Mouse (Mus musculus) stomach, embryonic 16.5 days (tissue): Measurements from ENCODE around the gene Wdr27. TPM values are rescaled to one million over a fixed set of nuclear protein-coding genes. Genes with fewer than 3 reads are reported as not detected.
"Not testable (repeated sequence)": the region's sequence is repeated elsewhere in the genome, so short reads cannot be mapped to it uniquely, and the experiment has no call there.

Experiments used
- ATAC-seq: fragments of 200-750 bp; cut with Nextera tagmentation; 2 replicates; pipeline ENCODE4 v1.8.0; 2017; ENCODE audit warnings: moderate number of reproducible peaks, moderate TSS enrichment; ENCODE audit not compliant: insufficient read depth, low FRiP score
- H3K27ac ChIP-seq: fragments of 300-500 bp; sonication (generic); 2 replicates; pipeline ENCODE4 v1.5.1; 2014; ENCODE audit warnings: low read length
- H3K27me3 ChIP-seq: fragments of 300-500 bp; sonication (generic); 2 replicates; pipeline ENCODE4 v1.6.1; 2014; ENCODE audit warnings: low read length, control low read depth, mixed read lengths; ENCODE audit not compliant: control insufficient read depth, insufficient read depth
- H3K36me3 ChIP-seq: fragments of 300-500 bp; sonication (generic); 2 replicates; pipeline ENCODE4 v1.6.1; 2014; ENCODE audit warnings: low read length; ENCODE audit not compliant: control insufficient read depth, insufficient read depth
- H3K4me1 ChIP-seq: fragments of 300-500 bp; sonication (generic); 2 replicates; pipeline ENCODE4 v1.6.1; 2014; ENCODE audit warnings: low read length, control low read depth, mixed read lengths; ENCODE audit not compliant: control insufficient read depth, insufficient read depth
- H3K4me2 ChIP-seq: fragments of 300-500 bp; sonication (generic); 2 replicates; pipeline ENCODE4 v1.6.1; 2014; ENCODE audit warnings: low read depth, low read length, mixed read lengths
- H3K4me3 ChIP-seq: fragments of 300-500 bp; sonication (generic); replicated peaks from 2 replicates; pipeline ENCODE4 v1.5.1; 2014; ENCODE audit warnings: mild to moderate bottlenecking, low read length
- H3K9ac ChIP-seq: fragments of 300-500 bp; sonication (generic); 2 replicates; pipeline ENCODE4 v1.6.1; 2014; ENCODE audit warnings: low read length
- H3K9me3 ChIP-seq: fragments of 300-500 bp; sonication (generic); replicated peaks from 2 replicates; pipeline ENCODE4 v1.6.1; 2016; ENCODE audit warnings: low read length, control low read depth; ENCODE audit not compliant: control insufficient read depth
- WGBS: fragments of 180-500 bp; shearing (Covaris S2); extraction: QIAGEN DNeasy Blood & Tissue Kit; methylation state at CpG from one replicate; pipeline ENCODE4 v1.1.7; 2014; 5-methylcytosine and 5-hydroxymethylcytosine counted together
- polyA plus RNA-seq: library from polyadenylated mRNA; unstranded; fragments of >200 nt; fragmentation: Nextera tagmentation; extraction: Ambion mirVana; gene quantifications from 2 replicates; pipeline ENCODE4 v1.2.1, GENCODE M21; 2015

Gene Wdr27
- polyA plus RNA-seq, 1 experiment from 2014 or later = 6.2 TPM

DNA sequence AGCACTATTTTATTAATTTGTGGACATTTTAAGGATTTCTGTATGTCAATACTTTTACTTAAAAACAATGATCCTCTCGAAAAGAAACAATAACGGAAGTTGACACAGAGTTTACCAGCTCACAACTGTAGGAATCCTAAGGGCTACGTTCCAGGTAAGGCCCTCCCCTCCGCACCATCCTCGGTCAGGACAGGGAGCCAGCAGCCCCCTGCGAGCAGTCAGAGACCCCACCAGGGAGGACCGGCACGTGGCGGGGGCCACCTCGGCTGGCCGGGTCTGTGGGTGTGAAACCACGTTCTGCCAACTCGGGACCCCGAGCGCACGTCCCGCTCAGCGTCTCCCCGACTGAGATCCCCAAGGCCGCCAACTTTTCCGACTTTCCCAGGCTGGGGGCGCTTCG, 17.6 kb upstream of the Wdr27 start:
- Histone ChIP-seq H3K27me3 (no peaks in the 10 kb centered on the region), H3K9me3 (no peaks in the 10 kb centered on the region), H3K4me3 (peak overlapping the region; percentile 78), H3K9ac (peak overlapping the region; percentile 84), H3K27ac (no peak overlapping the region), H3K4me2 (peak overlapping the region; percentile 80), H3K36me3 (no peaks in the 10 kb centered on the region), H3K4me1 (peaks cover 3% of the 10 kb centered on the region)
- ATAC-seq = peak; percentile 3; the same call in 1 of the 2 replicates
- WGBS = 0% methylated on average over 18 of the region's 23 CpGs

DNA sequence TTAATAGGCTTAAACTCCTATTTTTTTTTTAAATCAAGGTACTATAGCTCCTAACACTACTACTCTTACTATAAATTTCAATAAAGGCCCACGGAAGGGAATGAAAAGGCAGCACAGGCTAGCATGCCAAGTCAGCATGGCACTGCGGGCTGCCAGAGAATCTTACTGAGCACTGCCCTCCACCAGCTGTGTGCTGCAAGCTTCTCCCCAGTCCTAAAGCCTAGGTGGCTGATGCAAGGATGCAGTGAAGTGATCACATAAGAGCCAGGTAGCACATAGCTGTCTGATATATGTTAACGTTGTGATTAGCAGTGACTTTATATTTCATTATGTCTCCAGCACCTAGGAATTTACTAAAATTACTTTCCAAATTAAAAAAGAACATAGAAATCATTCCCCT, 17.0 kb upstream of the Wdr27 start:
- no peaks in the 10 kb centered on the region for H3K9me3 ChIP-seq
- H3K9ac ChIP-seq = peak overlapping the region; percentile 65
- H3K27me3 ChIP-seq = no peaks in the 10 kb centered on the region
- peak overlapping the region; percentile 62 for H3K4me2 ChIP-seq
- H3K4me3 ChIP-seq = peak overlapping the region; percentile 39
- 22% methylated on average over 3 of the region's 3 CpGs for WGBS
- no peak overlapping the region for H3K27ac ChIP-seq
- peaks cover 3% of the 10 kb centered on the region for H3K4me1 ChIP-seq
- no peak for ATAC-seq
- no peaks in the 10 kb centered on the region for H3K36me3 ChIP-seq

DNA sequence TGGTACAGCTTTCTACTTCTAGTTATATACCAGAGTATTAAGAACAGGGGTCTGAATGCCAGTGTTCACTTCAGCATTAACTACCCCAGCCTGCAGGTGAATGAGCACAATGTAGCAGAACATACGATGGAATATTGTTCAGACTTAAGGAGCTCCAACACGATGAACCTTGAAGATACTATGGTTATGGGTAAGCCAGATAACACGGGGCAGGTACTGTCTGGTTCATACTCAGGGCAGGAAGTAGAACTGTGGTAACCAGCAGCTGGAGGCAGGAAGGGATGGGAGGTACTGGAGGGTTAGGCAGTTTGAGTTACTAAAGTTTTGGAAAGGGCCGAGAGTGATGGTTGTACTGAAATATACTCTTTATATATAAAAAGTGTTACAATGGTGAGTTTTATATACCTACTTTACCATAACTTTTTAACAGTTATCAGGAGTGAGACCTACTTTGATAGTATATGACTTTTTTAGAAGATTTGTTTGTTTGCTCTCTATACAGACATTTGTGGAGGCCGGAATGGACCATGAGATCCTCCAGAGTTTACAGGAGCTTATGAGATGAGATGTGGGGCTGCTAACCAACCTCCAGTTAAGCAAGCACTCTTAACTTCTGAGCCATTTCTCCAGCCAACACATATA, 15.8 kb upstream of the Wdr27 start:
- Histone ChIP-seq H3K9ac (no peak overlapping the region), H3K4me3 (no peak overlapping the region), H3K36me3 (peaks cover 4% of the 10 kb centered on the region; the same call in 1 of the 2 replicates), H3K27ac (no peak overlapping the region), H3K4me2 (no peak overlapping the region), H3K9me3 (no peaks in the 10 kb centered on the region), H3K4me1 (peaks cover 3% of the 10 kb centered on the region), H3K27me3 (no peaks in the 10 kb centered on the region)
- no peak for ATAC-seq
- WGBS = 82% methylated on average over 5 of the region's 5 CpGs

DNA sequence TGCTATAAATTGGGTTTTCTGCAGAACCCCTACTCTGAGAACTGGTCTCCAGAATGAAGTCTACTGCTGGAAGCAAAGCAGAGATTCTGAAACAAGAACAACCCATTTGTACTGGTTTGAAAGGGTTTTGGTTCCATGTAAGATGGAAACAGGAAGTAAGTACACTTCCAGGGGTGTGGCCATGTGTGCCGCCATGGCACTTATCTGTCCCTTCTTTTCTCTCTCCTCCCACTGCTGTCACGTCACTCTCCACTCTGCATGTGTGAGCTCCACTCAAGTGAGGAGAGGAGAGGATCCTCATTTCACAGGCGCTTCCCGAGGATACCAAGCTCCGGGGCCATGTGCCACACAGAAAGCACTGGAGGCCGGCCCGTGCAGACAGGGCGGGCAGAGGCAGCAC, 10.5 kb upstream of the Wdr27 start:
- no peak for ATAC-seq
- Histone ChIP-seq H3K27ac (no peak overlapping the region), H3K4me3 (no peak overlapping the region), H3K9me3 (no peaks in the 10 kb centered on the region), H3K4me2 (no peak overlapping the region), H3K9ac (no peak overlapping the region), H3K27me3 (no peaks in the 10 kb centered on the region), H3K36me3 (peaks cover 15% of the 10 kb centered on the region), H3K4me1 (no peaks in the 10 kb centered on the region)
- 88% methylated on average over 8 of the region's 8 CpGs for WGBS

DNA sequence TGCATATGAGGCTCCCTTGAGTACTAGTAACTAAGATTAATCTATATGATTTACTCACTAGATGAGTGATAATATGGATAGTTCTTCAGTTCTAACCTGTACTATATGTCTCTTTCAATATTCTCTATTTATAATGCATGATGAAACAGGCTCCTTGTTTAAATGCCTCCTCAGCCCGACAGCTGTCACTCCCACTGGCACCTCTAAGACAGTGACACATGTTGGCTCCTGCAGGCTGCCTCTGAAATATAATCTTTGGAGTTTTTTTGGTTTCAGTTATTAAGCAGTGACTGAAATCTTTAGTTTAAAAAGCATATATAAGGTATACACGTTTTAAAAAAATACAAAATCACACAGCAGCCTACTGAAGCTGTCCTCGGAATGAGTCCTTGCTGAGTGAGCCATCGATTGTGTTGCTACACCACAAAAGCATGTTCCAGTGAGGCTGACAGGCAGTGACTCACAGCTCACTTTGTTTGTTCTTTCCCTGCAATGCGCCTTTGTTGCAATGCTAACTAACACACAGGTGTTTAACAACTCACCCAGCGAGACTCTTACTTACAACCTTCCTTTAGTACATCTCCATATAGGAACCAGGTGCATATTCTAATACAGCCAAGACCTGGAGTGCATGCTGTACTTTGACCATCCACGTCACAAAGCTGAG, 6.3 kb upstream of the Wdr27 start:
- Histone ChIP-seq H3K36me3 (peaks cover 15% of the 10 kb centered on the region), H3K27me3 (no peaks in the 10 kb centered on the region), H3K4me2 (no peak overlapping the region), H3K9me3 (no peaks in the 10 kb centered on the region), H3K27ac (no peak overlapping the region), H3K4me3 (no peak overlapping the region), H3K9ac (no peak overlapping the region), H3K4me1 (peaks cover 3% of the 10 kb centered on the region)
- 74% methylated on average over 7 of the region's 7 CpGs for WGBS
- peak; percentile 50; the same call in 1 of the 2 replicates for ATAC-seq

DNA sequence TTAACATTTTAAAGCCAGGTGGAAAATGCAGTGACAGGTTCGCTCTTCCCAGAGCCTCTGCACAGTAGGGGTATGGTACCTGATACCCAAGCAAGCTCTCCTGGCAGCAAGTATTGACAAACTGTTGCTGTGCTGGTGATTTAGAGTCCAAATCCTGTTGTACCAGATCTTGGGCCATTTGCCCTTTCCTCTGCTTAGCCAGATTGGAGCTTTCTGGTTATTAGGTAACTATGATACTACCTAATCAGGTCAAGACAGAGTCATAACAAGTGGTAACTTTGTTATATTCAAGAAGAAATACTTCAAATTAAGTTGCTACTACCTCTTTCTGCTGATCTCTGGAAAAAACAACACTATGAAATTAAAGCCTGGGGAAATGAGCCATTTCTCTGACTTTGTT, 1.6 kb upstream of the Wdr27 start:
- 89% methylated on average over 1 of the region's 1 CpGs for WGBS
- Histone ChIP-seq H3K4me2 (peak overlapping the region; percentile 93), H3K27me3 (no peaks in the 10 kb centered on the region), H3K4me3 (no peak overlapping the region), H3K9ac (no peak overlapping the region), H3K36me3 (no peaks in the 10 kb centered on the region), H3K4me1 (peaks cover 10% of the 10 kb centered on the region), H3K9me3 (no peaks in the 10 kb centered on the region), H3K27ac (no peak overlapping the region)
- no peak for ATAC-seq

DNA sequence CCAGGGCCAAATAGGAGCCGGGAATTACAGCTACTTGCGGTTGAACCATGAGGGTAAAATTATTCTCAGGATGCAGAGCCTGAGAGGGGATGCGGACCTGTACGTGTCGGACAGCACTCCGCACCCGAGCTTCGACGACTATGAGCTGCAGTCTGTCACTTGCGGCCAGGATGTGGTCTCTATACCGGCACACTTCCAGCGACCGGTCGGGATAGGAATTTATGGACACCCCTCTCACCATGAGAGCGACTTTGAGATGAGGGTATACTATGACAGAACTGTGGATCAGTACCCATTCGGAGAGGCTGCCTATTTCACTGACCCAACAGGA, 736 bp upstream of the Wdr27 start:
- Histone ChIP-seq H3K27me3 (no peaks in the 10 kb centered on the region), H3K4me1 (peaks cover 10% of the 10 kb centered on the region), H3K36me3 (no peaks in the 10 kb centered on the region), H3K9me3 (no peaks in the 10 kb centered on the region), H3K9ac (peak overlapping the region; percentile 88), H3K27ac (peak overlapping the region; percentile 66), H3K4me2 (peak overlapping the region; percentile 93), H3K4me3 (peak overlapping the region; percentile 83)
- 14% methylated on average over 16 of the region's 16 CpGs for WGBS
- ATAC-seq = peak; percentile 6; the same call in 1 of the 2 replicates

DNA sequence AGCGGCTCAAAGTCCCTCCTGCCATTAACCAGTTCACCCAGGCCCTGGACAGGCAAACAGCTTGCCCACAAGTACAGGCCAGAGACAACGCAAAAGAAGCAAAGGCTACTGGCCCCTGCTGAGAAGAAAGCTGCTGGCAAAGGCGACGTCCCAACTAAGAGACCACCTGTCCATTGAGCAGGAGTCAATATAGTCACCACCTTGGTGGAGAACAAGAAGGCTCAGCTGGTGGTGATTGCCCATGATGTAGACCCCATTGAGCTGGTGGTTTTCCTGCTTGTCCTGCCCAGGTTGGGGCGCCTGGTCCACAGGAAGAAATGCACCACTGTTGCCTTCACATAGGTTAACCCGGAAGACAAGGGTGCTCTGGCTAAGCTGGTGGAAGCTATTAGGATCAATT, 777 bp downstream of the Wdr27 start:
- not testable (repeated sequence) for H3K4me1 ChIP-seq, H3K27ac ChIP-seq, H3K27me3 ChIP-seq, H3K9me3 ChIP-seq, H3K36me3 ChIP-seq, ATAC-seq
- Histone ChIP-seq H3K9ac (peak overlapping the region; percentile 71), H3K4me2 (peak overlapping the region; percentile 56), H3K4me3 (peak overlapping the region; percentile 83)
- 63% methylated on average over 6 of the region's 6 CpGs for WGBS

DNA sequence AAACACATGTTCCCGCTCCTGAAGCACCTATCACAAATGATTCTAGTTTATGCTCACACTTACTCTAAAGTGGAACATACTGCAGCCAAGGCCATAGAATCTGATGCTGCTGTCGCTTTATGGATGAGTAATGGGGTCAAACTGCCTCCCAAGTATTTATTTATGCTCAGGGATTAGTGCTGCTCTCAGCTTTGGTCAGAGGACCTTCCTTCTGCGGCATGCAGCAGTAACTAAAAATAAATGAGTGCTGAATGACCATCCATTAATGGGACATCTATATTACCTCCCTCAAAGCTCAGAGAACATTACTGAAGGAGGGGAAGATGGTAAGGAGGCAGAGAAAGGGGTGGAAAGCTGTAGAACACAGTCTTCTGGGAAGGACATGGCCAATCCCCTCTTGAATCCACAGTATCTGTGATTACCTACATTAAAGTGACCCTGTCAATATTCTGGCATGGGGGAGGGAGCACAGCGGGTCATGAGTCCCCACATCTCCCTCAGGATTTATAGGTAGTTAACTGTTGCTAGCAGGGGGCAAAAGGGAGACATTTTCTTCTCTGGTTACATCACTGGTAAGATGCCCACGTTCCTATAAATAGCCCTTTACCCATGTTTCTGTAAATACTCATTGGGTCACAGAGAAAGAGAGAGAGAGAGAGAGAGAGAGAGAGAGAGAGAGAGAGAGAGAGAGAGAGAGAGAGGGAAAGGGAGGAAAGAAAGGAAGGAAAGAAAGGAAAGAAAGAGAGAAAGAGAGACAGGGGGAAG, 6.9 kb downstream of the Wdr27 start:
- Histone ChIP-seq H3K27ac (no peak overlapping the region), H3K36me3 (no peaks in the 10 kb centered on the region), H3K4me1 (no peaks in the 10 kb centered on the region), H3K4me2 (no peak overlapping the region), H3K9ac (no peak overlapping the region), H3K4me3 (no peak overlapping the region), H3K9me3 (no peaks in the 10 kb centered on the region), H3K27me3 (no peaks in the 10 kb centered on the region)
- WGBS = 43% methylated on average over 5 of the region's 5 CpGs
- ATAC-seq = no peak
